Mouse (Mus musculus): ENCODE data around the gene Stt3a.

The Stt3a gene

GRCm38 (mm10) chr9:36716624-36717023 lies 50.9 kb downstream of the Stt3a start:
- no peak for DNase-seq (ENCODE audit: low spot score)

GRCm38 (mm10) chr9:36707304-36707703 lies 60.2 kb downstream of the Stt3a start:
- DNase-seq (ENCODE audit: low spot score) = no peak

GRCm38 (mm10) chr9:36705923-36706322 lies 61.6 kb downstream of the Stt3a start:
- DNase-seq (ENCODE audit: low spot score) = no peak

GRCm38 (mm10) chr9:36694276-36694675 lies 73.2 kb downstream of the Stt3a start:
- no peak for DNase-seq (ENCODE audit: low spot score)

GRCm38 (mm10) chr9:36692920-36693319 lies 74.6 kb downstream of the Stt3a start, which contains the start of gene Acrv1:
Gene Acrv1 (plus strand): TSS chr9:36693220.
- DNase-seq (ENCODE audit: low spot score) = no peak

GRCm38 (mm10) chr9:36687329-36687728 lies 80.2 kb downstream of the Stt3a start:
- DNase-seq (ENCODE audit: low spot score) = no peak

- DNase-seq (ENCODE audit: low spot score) = no peak
Observed at GRCm38 (mm10) chr9:36681424-36681823, 86.1 kb downstream of the Stt3a start.
